Mouse (Mus musculus) bone marrow, adult 2 months (tissue): ENCODE data around the gene Pitpnm3.
"Not testable (repeated sequence)": the region's sequence is repeated elsewhere in the genome, so short reads cannot be mapped to it uniquely, and the experiment has no call there.

Experiments
- CTCF ChIP-seq: fragments of 200-500 bp; IDR thresholded peaks from 2 replicates; pipeline ENCODE4 v1.5.1; 2011; ENCODE audit warnings: low read length, control low read depth; ENCODE audit not compliant: control insufficient read depth, insufficient read depth
- POLR2A ChIP-seq: fragments of 200-500 bp; IDR thresholded peaks from 2 replicates; pipeline ENCODE4 v1.6.1; 2011; ENCODE audit warnings: low read depth, mild to moderate bottlenecking, control low read depth, low read length, borderline replicate concordance; ENCODE audit not compliant: control insufficient read depth

GRCm38 (mm10) chr11:72171906-72172305 is 36.3 kb upstream of the Pitpnm3 start:
- TF ChIP-seq CTCF, POLR2A: not testable (repeated sequence)
